Mouse (Mus musculus): ENCODE data around the gene Atraid. TPM values are rescaled to one million over a fixed set of nuclear protein-coding genes. Genes with fewer than 3 reads are reported as not detected.
"Not testable (repeated sequence)": the region's sequence is repeated elsewhere in the genome, so short reads cannot be mapped to it uniquely, and the experiment has no call there.

Atraid gene
- polyA plus RNA-seq, 1 experiment = 122 TPM

DNA sequence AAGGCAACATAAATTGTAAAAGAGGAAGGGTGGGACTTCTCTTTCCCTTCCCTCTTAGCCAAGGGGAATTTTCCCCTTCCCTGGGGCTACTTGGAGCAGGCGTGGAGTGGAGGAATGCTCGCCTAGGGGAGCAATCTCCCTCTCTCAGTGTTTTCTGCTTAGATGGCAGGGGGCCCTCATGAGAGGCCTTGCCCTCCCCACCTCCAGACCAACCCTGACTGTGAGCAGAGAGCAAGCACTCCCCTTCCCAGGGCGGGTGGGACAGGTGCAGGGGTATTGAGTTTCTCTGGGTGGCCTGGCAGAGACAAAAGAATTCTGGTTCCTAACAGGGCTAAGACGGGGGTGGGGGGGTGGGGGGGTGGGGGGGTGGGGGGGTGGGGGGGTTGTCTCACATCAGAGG, 24.9 kb upstream of the Atraid start:
- TF ChIP-seq CTCF (IDR thresholded peaks at IDR 0.05; ENCODE audit: insufficient read depth, low read length) (no peak), POLR2A (IDR thresholded peaks at IDR 0.05; ENCODE audit: borderline replicate concordance, extremely low read depth, low read depth, low read length) (no peak)

DNA sequence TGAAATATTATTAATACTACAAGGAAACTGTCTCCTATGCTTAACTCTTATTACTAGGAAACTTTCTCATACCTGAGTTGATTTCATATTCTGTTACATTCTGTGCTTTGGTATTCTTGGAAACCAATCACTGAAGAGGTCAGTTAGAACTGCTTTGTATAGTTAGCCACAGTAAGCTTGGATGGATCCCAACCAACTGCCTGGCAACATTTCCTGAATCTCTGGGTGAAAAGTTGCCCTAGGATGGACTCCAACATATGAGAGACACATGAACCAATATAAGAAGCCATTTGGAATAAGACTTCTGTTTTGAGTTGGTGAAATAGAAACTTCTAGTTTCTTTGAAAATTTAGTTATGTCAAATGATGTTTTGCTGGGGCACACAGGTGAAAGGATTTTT, 23.5 kb upstream of the Atraid start:
- DNase-seq = no peak
- Histone ChIP-seq H3K4me1 (ENCODE audit: control insufficient read depth, insufficient read depth, low read length) (no peaks in the 10 kb centered on the region), H3K4me3 (replicated peaks; ENCODE audit: extremely low read depth, low read depth, low read length) (no peak overlapping the region)
- TF ChIP-seq CTCF (IDR thresholded peaks at IDR 0.05; ENCODE audit: insufficient read depth, low read length) (no peak), POLR2A (IDR thresholded peaks at IDR 0.05; ENCODE audit: borderline replicate concordance, extremely low read depth, low read depth, low read length) (no peak)

More for the DNA sequence above, 24.9 kb upstream of the Atraid start:
- 23% methylated on average over 4 of the region's 4 CpGs for WGBS
- Histone ChIP-seq H3K4me1 (ENCODE audit: control insufficient read depth, insufficient read depth, low read length) (no peaks in the 10 kb centered on the region), H3K4me3 (replicated peaks; ENCODE audit: extremely low read depth, low read depth, low read length) (no peak overlapping the region)
- no peak for DNase-seq

DNA sequence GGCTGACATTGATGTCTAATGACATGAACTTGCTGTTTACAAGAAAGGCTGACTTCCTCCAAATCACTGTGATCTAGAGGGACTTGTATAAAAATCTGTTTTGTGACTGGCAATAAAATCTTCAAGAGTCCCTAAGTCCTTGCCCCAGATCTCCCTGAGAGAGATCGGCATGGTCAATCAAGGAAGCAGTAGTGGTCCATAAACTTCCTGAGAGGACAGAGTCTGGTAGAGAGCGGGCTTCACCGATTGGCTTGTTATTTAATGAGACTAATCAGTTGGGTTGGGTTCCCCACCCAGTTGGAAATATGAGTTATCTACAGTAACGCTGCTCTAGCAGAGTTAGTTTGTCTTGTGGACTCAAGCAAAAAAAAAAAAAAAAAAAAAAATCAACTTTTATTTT, 17.2 kb upstream of the Atraid start:
- 81% methylated on average over 4 of the region's 4 CpGs for WGBS
- no peak overlapping the region for H3K4me3 ChIP-seq (replicated peaks; ENCODE audit: extremely low read depth, low read depth, low read length)
- no peak for DNase-seq
- H3K4me1 ChIP-seq (ENCODE audit: control insufficient read depth, insufficient read depth, low read length) = no peaks in the 10 kb centered on the region
- no peak for TF ChIP-seq CTCF (IDR thresholded peaks at IDR 0.05; ENCODE audit: insufficient read depth, low read length)
- no peak for TF ChIP-seq POLR2A (IDR thresholded peaks at IDR 0.05; ENCODE audit: borderline replicate concordance, extremely low read depth, low read depth, low read length)

DNA sequence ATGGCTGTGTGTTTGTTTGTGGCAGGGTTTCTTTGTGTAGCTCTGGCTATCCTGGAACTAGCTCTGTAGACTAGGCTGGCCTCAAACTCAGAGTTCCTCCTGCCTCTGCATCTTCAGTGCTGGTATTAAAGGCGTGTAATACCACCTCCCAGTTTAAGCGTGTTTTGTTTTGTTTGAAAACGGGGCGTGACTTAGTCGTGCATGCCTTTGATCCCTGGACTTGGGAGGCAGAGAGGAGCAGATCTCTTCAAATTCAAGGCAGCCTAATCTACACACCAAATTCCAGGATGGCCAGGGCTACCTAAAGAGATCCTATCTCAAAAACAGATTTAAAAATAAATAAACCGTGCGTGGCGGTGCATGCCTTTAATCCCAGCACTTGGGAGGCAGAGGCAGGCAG, 16.6 kb upstream of the Atraid start:
- H3K4me1 ChIP-seq (ENCODE audit: control insufficient read depth, insufficient read depth, low read length) = no peaks in the 10 kb centered on the region
- no peak overlapping the region for H3K4me3 ChIP-seq (replicated peaks; ENCODE audit: extremely low read depth, low read depth, low read length)
- WGBS = 80% methylated on average over 8 of the region's 8 CpGs
- no peak for TF ChIP-seq CTCF (IDR thresholded peaks at IDR 0.05; ENCODE audit: insufficient read depth, low read length)
- TF ChIP-seq POLR2A (IDR thresholded peaks at IDR 0.05; ENCODE audit: borderline replicate concordance, extremely low read depth, low read depth, low read length) = no peak
- no peak for DNase-seq

DNA sequence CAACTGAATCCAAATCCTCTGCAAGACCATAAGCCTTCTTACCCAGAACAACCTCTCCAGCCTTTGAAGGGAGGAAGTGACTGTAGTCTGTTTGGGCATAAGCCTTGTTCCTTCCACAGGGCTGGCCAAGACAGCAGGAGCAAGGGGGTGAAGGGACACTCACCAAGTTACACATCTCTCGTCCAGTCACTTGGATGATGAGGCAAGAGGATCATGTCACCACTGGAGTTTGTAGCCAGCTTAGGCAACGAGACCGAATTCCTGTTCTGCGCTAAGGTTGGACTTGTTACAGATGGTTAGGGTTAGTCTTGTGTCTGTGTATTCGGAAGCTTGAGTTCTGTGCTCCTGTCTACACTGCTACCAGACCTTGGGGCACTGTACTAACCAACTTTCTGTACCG, 13.4 kb upstream of the Atraid start:
- Histone ChIP-seq H3K4me3 (replicated peaks; ENCODE audit: extremely low read depth, low read depth, low read length) (no peak overlapping the region), H3K4me1 (ENCODE audit: control insufficient read depth, insufficient read depth, low read length) (no peaks in the 10 kb centered on the region)
- 85% methylated on average over 6 of the region's 6 CpGs for WGBS
- no peak for TF ChIP-seq CTCF (IDR thresholded peaks at IDR 0.05; ENCODE audit: insufficient read depth, low read length)
- TF ChIP-seq POLR2A (IDR thresholded peaks at IDR 0.05; ENCODE audit: borderline replicate concordance, extremely low read depth, low read depth, low read length) = no peak
- no peak for DNase-seq

DNA sequence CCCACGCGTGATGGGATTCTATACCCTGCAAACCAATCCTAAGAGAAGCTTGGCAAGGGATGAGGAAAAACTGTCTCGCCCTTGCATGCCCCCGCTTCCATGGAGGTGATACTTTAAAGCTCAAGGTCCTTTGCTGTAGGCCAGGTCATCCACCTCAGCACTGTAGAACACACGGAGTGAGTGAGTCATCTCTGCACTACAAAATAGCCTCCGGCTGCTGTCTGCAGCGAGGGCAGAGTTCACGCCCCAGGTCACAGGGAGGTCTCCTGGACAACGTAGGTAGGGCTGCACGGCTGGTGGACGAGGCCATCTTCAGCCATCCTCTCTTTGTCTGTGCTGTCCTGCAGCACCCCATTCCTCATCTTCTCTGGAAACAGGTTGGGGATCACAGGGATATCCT, 11.6 kb upstream of the Atraid start:
- H3K4me3 ChIP-seq (replicated peaks; ENCODE audit: extremely low read depth, low read depth, low read length); H3K4me1 ChIP-seq (ENCODE audit: control insufficient read depth, insufficient read depth, low read length); DNase-seq: not testable (repeated sequence)
- 94% methylated on average over 11 of the region's 11 CpGs for WGBS

DNA sequence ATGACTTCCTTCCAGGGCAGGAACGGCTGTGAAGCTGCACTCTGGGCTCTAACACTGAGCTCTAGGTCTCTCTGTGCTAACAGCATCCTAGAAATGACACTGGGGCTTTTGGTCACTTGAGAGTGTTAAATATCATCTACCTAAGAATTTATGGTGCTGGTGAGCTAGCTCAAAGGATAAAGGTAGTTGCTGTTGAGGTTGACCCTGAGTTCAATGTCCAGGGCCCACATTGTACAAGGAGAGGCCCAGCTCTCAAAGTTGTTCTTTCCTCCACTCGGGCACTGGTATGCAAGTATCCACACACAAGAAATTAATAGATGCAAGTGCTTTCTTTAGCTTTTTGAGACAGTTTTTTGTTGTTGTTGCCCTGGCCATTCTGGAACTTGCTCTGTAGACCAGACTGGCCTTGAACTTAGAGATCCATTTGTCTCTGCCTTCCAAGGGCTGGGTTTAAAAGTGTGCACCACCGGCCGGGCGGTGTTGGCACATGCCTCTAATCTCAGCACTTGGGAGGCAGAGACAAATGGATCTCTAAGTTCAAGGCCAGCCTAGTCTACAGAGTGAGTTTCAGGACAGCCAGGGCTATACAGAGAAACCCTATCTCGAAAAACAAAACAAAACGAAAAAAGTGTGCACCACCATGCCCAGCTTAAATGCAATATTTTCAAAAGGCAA, 9.8 kb upstream of the Atraid start:
- WGBS = 88% methylated on average over 7 of the region's 7 CpGs
- no peak overlapping the region for H3K4me3 ChIP-seq (replicated peaks; ENCODE audit: extremely low read depth, low read depth, low read length)
- TF ChIP-seq CTCF (IDR thresholded peaks at IDR 0.05; ENCODE audit: insufficient read depth, low read length) (no peak), POLR2A (IDR thresholded peaks at IDR 0.05; ENCODE audit: borderline replicate concordance, extremely low read depth, low read depth, low read length) (no peak)
- no peaks in the 10 kb centered on the region for H3K4me1 ChIP-seq (ENCODE audit: control insufficient read depth, insufficient read depth, low read length)
- no peak for DNase-seq

DNA sequence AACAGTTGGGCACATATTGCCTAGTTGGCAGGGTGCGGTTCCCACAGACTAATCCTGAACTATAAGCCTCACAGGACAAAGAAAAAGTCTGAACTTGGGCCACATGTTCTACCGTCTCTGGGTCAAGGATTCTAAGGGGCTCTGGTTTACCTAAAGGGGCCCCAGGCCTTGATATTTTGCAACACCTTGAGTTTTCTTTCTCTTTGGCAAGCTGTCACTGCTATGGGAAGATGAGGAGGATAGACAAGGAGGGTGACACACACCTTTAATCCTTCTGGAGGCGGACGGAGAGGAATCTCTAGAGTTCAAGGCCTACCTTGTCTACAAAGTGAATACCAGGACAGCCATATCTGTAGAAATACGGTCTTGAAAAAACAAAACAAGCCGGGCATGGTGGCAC, 1.7 kb upstream of the Atraid start:
- no peak for DNase-seq
- WGBS = 95% methylated on average over 6 of the region's 6 CpGs

DNA sequence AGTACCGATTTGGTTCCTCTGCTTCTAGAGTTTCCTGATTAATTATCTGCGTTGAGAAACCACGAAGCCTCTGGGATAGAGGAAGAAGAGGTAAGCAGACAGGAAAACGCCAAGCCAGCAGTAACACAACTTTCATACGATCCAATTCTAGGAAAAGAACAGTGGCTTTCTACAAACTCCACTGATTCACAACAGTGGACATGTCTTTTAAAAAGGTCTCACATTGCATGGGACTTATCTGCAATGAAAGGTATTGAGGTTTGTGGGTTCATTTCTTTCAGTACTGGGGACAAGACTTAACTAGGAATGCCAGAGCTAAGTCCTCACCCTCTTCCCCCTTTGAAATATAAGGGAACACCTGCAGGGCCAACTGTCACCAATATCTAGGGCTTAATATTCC, 1.0 kb upstream of the Atraid start:
- 59% methylated on average over 5 of the region's 5 CpGs for WGBS
- TF ChIP-seq POLR2A (IDR thresholded peaks at IDR 0.05; ENCODE audit: borderline replicate concordance, extremely low read depth, low read depth, low read length) (no peak), CTCF (IDR thresholded peaks at IDR 0.05; ENCODE audit: insufficient read depth, low read length) (no peak)

More for the DNA sequence above, 1.7 kb upstream of the Atraid start:
- Histone ChIP-seq H3K4me3 (replicated peaks; ENCODE audit: extremely low read depth, low read depth, low read length) (no peak overlapping the region), H3K4me1 (ENCODE audit: control insufficient read depth, insufficient read depth, low read length) (no peaks in the 10 kb centered on the region)
- TF ChIP-seq POLR2A (IDR thresholded peaks at IDR 0.05; ENCODE audit: borderline replicate concordance, extremely low read depth, low read depth, low read length) (no peak), CTCF (IDR thresholded peaks at IDR 0.05; ENCODE audit: insufficient read depth, low read length) (no peak)

DNA sequence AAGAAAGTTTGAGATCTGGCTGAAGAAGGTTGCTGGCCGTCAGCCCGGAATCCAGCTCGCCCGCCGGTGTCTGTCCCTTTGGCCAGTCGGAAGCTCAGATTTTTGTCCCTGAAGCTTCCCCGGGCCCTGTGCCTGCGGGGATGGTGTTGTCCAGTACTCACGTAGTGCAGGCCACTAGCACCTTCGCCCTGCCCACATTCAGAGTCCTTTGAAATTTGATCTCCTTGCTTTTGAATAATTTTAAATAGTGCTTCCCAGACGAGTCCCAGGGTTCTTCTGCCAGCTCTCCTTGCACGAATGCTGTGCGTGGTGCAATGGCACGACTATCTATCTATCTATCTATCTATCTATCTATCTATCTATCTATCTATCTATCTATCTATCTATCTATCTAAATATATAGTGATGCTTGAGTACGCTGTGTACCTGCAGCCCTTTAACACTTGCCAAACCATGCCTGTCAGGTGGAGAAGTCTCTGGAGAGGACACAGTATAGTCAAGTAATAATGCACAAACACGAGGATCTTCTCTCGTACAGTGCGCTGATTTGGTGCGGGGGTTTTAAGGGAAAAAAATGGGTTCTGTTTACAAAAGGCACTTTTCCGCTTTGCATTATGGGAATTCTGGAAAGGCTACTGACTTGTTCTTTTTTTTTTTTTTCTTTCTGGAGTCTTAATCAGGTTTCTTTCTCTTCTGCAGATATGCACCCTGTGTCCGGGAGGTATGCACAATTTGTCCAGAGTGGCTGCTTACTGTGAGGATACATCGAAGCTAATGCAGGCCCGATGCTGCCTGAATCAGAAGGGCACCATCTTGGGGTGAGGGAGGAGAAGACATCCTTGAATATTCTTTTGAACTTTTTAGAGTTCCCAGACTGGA, 890 bp downstream of the Atraid start, which contains the start of gene Slc5a6:
Gene Slc5a6, minus strand, starts transcription at position 162 of the 879 bp plus-strand sequence.
- peak; percentile 28 for DNase-seq
- under 1% methylated on average over 23 of the region's 23 CpGs for WGBS
- peak; percentile 61 for TF ChIP-seq CTCF (IDR thresholded peaks at IDR 0.05; ENCODE audit: insufficient read depth, low read length)
- no peak for TF ChIP-seq POLR2A (IDR thresholded peaks at IDR 0.05; ENCODE audit: borderline replicate concordance, extremely low read depth, low read depth, low read length)
- H3K4me3 ChIP-seq (replicated peaks; ENCODE audit: extremely low read depth, low read depth, low read length) = peak within 1 kb of the TSS; percentile 92
- peaks cover 3% of the 10 kb centered on the region for H3K4me1 ChIP-seq (ENCODE audit: control insufficient read depth, insufficient read depth, low read length)

More for the DNA sequence above, 1.0 kb upstream of the Atraid start:
- H3K4me3 ChIP-seq (replicated peaks; ENCODE audit: extremely low read depth, low read depth, low read length) = no peak overlapping the region
- H3K4me1 ChIP-seq (ENCODE audit: control insufficient read depth, insufficient read depth, low read length) = no peaks in the 10 kb centered on the region
- DNase-seq = no peak
